Mouse (Mus musculus): ENCODE results near the gene Fam19a2.

The Fam19a2 gene

GRCm38 (mm10) chr10:123263876-123264309, at the start of gene Fam19a2:
TSS of gene Fam19a2 (plus strand) at chr10:123263996.
- in situ Hi-C loops (cut with MboI, MseI) = no loop called here

DNA sequence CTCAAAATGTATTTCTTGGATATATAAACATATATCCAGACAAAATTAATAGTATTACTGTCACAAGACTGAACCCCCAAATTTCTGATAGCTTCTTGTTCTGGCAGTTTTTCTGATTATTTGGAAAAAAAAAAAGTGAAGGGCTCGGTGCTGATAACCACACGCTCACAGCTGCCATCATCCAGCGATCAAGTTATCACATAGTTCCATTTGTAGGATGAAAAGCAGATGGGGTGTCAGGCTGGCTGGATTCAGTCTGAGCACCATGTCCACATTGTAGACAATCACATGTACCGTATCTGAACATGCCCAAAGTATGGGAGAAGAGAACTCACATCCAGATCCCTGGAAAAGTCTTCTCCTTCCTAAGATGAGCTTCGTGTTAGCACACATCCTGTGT, 41.0 kb upstream of the Fam19a2 start:
- in situ Hi-C loops (cut with MboI, MseI) = no loop called here

DNA sequence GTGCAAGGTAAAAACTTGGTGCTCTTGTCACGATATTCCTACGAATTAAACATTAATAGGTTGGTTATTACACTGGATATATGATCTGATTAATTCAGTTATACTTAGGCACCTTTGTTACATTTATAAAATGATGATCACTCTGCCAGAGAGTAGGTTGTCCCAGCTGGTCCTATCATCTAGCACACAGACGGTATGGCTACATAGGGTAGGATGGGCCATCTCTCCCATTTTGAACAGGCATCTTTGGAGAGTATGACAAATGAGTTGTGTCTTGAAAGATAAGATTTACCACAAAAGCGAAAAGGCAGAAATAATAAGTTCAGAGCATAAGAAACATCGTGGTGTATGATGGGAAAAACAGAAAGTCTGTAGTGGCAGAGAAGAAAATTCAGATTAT, 34.4 kb upstream of the Fam19a2 start:
- in situ Hi-C loops (cut with MboI, MseI) = no loop called here

DNA sequence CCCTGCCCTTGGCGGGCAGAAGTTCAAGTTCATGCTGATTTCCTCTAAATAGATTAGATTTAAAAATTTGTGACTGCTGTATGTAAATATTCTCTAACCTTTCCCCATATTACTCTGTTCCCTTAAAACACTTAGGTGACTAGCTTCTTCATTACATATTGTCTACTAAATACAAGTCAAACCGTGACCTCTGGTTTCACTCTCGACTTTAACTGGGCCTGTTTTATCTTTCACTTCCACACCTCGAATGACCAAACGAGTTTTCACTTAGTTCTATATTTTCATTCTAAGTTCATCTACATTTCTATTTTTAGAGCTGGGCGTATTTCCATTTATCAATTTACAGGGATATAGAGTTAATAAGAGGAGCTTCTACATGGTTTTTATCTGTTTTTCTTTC, 15.7 kb upstream of the Fam19a2 start:
- in situ Hi-C loops (cut with MboI, MseI) = no loop called here

DNA sequence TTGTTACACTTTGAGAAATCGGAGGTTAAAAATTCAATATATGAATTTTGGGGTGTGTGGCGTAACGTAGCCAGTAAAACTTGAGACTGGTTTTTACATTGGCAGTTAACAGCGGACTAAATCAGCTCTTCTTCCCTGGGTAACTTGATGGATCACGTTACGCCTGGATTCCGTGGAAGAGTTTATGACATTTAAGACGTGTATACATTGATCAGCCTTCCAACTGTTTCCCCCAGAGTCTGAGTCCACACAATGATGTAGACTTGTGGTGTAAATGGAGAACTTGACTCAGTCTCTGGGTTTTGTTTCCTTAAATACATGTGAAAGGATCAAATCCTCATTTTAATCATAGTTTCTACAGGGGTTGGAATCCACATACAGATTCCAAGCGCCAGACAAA, 11.9 kb upstream of the Fam19a2 start:
- in situ Hi-C loops (cut with MboI, MseI) = no loop called here

DNA sequence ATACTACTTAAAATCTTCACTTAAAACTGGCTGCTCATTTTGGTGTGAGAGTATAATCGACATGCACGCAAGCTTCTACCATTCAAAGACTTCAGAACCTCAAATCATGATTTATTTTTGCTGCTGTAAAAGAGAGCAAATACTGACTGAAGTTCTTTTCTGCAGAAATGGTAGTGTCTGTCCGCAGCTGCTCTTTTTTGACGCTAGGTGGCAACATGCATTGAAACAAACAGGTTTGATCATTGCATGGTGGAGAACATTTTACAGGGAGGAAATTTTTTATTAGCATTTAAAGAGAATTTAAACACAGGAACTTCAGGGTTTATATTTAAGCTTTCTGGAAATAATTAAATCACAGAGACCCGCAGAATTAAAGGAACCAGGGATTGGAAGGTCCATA, 9.5 kb upstream of the Fam19a2 start:
- in situ Hi-C loops (cut with MboI, MseI) = no loop called here

DNA sequence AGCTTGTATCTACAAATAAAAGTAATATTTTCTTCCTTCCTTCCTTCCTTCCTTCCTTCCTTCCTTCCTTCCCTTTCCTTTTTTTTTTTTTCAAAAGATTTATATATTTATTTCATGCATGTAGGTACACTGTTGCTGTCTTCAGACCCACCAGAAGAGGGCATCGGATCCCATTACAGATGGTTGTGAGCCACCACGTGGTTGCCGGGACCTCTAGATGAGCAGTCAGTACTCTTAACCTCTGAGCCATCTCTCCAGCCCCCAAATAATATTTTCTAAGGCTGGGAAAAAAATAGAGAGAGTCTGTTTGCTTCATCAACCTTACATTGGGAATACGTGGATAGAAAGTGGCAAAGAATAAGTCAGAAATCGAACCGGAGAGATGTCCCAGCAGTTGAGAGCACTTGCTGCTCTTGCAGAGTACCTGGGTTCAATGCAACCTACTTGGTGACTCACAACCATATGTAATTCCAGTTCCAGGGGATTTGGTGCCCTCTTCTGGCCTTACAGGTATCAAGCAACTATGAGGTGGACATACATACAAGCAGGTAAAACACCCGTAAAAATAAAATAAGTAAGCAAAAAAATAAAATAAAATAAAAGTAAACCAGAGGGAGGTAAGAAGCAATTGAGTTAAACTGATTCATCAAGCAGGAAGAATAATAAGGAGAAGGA, 8.0 kb upstream of the Fam19a2 start:
- in situ Hi-C loops (cut with MboI, MseI) = no loop called here

DNA sequence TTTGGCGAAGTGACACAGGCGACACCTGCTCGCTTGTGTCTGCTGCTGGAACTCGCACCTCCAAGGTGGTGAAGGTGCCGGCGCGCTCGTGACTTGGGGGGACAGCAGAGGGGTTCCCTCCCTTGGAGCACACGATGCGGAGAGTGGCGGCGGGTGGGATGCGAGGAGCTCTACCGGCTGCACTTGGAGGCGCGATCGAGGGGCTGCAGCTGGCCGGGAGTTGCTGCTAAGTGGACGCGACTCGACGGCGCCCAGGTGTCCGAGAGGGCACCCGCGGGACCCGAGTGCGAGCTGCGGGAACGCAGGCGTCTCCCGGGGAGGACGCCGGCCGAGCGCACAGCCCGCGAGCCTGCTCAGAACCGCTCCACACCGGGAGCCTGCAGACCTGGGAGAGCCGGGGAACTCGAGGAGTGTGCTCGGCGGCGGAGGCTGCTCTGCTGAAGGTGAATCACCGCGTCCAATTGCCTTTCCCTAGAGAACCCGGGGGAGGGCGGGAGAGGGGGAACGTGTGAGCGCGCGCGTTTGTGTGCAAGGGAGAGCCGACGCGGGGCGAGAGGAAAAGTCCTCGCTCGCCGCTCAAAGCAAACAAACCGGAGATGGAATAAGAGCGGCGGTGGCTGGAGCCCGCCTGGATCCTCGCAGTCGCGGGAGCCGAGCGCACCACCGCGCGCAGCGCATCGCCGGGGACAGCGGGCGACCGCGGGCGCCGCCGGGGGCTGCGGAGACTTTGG, 830 bp downstream of the Fam19a2 start:
- in situ Hi-C loops (cut with MboI, MseI) = no loop called here

GRCm38 (mm10) chr10:123265241-123265790, 1.5 kb downstream of the Fam19a2 start:
- in situ Hi-C loops (cut with MboI, MseI) = no loop called here

- in situ Hi-C loops (cut with MboI, MseI) = no loop called here
Observed at GRCm38 (mm10) chr10:123268568-123268967, 4.8 kb downstream of the Fam19a2 start.

GRCm38 (mm10) chr10:123274554-123274953, 10.8 kb downstream of the Fam19a2 start:
- in situ Hi-C loops (cut with MboI, MseI) = no loop called here

DNA sequence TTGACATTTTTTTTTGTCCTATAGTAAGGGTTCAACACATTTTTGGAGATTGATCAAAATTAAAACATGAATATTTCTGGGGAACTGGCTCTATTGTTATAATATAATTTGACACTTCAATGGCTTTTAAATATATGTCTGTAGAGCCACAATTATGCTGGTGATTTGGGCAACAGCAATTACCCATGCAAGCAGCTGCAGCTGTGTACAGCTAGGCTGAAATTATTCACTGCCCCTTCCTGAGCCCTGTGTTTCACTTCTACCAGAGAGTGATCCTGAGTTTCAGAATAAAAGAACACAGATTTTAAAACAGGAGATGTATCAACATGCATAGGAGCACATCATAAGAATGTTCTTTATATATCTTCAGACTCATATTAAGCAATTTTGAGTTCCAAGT, 43.5 kb downstream of the Fam19a2 start:
- in situ Hi-C loops (cut with MboI, MseI) = no loop called here

DNA sequence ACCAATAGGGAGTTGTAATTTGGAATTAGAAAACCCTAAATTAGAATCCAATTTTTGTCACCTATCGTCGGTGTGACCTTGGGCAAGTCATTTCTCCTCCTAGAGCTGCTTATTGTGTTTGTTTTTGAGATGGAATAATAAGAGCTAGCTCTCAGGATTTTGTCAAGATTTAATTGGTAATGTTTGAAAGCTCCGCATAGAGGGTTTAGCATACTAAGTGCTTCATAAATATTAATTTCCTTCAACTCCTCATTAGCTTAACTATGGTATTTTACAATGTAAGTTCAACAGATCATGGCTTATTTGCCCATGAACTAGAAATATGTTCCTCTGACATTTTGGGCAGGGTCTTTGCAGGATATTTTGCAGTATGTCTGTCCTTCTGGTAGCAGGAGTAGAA, 62.5 kb downstream of the Fam19a2 start:
- in situ Hi-C loops (cut with MboI, MseI) = no loop called here

GRCm38 (mm10) chr10:123341280-123341679, 77.5 kb downstream of the Fam19a2 start:
- in situ Hi-C loops (cut with MboI, MseI) = no loop called here

DNA sequence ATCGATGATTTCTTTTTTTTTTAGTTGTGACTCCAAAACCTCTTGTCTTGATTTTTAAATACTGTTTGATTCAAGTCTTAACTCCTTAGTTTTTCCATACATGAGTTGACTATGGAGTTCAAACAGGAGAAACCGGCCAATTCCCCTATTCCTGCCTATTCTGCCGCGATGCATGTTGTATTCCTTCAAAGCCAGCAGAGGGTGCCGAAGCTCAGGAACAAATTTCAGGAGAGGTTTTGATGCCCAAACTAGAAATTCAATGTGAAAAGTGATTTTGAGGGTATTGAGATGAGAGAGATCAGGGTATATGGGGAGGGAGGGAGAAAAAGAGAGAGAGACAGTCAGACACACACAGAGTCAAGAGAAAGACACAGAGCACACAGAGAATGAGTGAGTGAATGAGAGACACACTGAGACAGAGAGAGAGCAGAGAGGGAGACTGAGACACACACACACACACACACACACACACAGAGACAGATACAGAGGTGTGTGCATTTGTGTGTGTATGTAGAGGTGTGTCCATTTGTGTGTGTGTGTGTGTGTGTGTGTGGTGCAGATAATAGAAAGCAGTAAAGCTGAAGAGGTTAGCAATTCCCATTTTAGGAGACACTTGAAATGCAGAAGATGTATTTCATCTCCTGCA, 78.9 kb downstream of the Fam19a2 start:
- in situ Hi-C loops (cut with MboI, MseI) = no loop called here

- in situ Hi-C loops (cut with MboI, MseI) = no loop called here
Observed at GRCm38 (mm10) chr10:123346301-123346700, 82.5 kb downstream of the Fam19a2 start.

- in situ Hi-C loops (cut with MboI, MseI) = no loop called here
Observed at GRCm38 (mm10) chr10:123353667-123354066, 89.9 kb downstream of the Fam19a2 start.

DNA sequence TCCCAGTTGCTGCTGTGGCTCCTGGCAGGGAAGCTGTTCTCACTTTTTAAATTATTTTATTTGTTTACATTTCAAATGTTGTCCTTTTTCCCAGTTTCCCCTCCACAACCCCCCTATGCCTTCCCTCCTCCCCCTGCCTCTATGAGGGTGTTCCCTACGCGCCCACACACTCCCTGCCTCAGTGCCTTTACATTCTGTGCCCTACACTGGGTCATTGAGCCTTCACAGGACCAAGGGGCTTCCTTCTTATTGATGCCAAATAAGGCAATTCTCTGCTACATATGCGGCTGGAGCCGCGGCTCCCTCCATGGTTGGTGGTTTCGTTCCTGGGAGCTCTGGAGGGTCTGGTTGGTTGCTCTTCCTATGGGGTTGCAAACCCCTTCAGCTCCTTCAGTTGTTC, 93.2 kb downstream of the Fam19a2 start:
- in situ Hi-C loops (cut with MboI, MseI) = no loop called here

GRCm38 (mm10) chr10:123360492-123360891, 96.7 kb downstream of the Fam19a2 start:
- in situ Hi-C loops (cut with MboI, MseI) = no loop called here

DNA sequence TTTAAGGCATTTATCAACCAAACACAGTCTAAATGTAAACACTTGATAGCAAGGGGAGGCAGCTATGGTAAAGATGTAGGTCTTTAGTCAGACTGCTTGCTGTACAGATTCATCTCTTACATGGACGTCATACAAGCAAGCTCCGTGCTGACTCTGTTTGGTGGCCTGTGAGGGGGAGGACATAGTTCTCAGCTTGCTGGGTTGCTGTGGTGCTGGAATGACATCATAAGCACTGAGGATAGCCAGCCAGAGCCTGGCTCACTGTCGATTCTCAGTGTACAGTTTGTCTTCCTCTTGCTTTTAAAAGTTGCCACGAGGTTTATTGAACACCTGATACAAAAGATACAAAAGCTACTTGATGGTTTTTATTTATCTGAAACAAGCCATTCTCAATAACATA, 100.8 kb downstream of the Fam19a2 start:
- in situ Hi-C loops (cut with MboI, MseI) = no loop called here

DNA sequence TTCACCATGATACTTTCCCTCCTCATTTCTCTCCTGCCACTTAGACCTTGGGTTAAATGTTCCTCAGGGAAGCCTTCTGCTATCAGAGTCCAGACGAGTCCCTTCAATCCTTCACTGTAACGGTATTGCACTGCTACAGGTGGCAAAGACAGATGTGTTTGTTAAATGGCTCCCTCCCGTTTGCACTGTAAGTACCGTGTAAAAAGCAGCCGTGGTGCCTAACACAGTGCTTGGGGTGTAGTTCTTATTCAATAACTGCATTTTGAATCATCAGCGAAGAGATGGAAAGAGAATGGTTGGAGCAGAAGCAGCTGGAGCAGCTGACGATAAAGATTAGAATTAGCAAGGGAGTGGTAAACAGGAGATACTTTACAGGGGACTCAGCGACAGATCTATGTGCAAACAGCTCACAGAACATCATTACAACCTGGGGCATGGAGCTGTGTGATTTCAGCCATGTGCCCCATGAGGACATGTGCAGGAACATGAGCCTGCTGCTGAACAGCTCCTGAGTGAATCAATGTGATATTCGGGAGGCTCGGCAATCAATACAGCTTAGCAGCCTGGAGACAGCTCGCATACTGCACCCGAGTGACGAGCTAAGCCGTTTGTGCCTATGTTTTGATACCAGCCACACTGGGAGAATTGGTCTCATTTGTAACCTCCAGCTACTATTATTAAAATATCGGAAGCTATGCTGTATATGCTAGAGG, 103.5 kb downstream of the Fam19a2 start:
- in situ Hi-C loops (cut with MboI, MseI) = no loop called here

- in situ Hi-C loops (cut with MboI, MseI) = no loop called here
Observed at GRCm38 (mm10) chr10:123383277-123383676, 119.5 kb downstream of the Fam19a2 start.
